Mouse (Mus musculus) ovary, postnatal 10 days (tissue): ENCODE results near the gene Ints1.
"Not testable (repeated sequence)": the region's sequence is repeated elsewhere in the genome, so short reads cannot be mapped to it uniquely, and the experiment has no call there.

Source experiments
- DNase-seq: peaks from one replicate; pipeline ENCODE4 v3.0.0; 2022; ENCODE audit warnings: low spot score

Ints1 gene

GRCm38 (mm10) chr5:139754753-139755152 lies 20.7 kb downstream of the Ints1 start:
- DNase-seq = no peak

DNA sequence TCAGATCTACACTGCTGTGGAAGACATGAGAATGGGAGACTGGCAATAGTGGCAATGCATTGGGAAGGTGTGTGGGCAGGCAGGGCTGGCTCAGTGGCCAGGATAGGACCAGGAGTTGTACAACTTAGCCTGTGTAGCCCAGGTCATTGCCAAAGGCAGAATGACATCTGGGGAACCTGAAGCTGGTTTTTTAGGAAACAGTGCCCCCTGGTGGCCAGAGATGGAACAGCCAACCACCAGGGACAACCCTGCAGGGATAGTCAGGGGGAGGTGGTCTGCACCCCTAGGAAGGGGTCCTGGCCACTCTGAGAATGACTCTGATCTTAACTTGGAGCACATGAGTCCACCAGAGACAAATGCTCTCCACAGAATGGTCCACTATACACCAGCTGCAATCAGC lies 24.9 kb downstream of the Ints1 start:
- DNase-seq = peak; percentile 51

GRCm38 (mm10) chr5:139749413-139750125 lies 25.9 kb downstream of the Ints1 start:
- DNase-seq = no peak

GRCm38 (mm10) chr5:139745771-139746170 lies 29.7 kb downstream of the Ints1 start:
- DNase-seq = no peak

GRCm38 (mm10) chr5:139742640-139743039 lies 32.8 kb downstream of the Ints1 start:
- not testable (repeated sequence) for DNase-seq

DNA sequence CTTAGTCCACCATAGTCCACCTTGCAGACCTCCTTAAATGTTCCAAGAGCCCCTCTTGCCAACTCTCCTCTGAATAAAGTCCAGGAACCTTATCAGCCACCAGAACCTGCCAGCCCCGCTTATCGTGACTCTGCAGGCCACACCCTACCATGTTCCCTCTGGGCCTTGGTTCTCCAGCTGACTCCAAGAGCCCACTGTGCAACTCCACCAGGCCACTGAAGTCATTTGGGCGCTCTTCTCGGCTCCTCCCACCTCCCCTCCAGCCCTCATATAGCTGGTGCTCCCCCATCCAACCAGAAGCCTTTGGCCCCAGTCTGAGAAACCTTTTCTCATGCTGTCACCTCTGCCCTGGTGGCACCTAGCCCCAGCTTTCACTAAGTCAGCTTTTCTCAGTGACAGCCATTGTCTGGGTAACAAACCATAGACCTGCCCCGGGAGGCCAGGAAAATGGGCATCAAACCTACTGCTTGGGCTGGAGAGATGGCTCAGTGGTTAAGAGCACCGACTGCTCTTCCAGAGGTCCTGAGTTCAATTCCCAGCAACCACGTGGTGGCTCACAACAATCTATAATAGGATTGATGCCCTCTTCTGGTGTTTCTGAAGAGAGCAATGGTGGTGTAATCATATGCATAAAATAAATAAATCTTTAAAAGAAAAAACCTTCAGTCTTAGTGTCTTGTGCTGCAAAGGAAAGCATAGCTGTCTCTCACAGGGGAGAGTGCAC lies 36.7 kb downstream of the Ints1 start:
- no peak for DNase-seq

DNA sequence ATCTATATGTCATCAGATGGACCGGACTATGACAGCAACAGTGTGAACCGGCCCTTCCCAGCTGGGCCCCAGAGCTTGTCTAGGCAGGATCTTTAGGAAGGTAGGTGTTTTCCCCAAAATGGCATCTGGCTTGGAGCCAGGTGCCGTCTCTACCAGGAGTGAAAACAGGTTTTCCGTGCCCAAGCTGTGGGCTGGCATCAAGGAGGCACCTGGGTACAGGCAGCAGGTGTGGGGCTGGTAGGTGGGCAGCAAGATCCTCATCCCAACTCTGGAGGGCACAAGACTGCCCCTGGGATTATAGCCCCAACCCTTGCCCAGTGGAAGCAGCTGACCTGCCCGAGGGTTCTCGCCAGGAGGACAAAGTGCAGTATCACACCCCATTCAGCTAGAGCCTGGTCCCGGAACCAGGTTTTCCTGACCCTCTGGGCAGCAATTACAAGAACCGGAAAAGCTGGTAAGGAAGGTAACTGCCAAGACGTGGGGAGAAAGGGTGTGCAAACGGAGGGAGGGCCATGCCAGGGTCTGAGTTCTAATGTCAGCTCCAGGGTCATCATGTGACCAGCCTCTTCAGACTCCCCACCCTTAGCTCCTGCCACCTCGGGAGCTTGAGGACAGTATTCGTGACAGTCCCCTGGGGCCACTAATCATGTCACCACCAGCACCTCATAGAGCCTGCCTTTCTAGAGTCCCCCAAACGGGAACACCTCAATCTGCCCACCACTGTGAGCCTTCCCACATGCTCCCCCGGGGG lies 37.5 kb downstream of the Ints1 start:
- DNase-seq = no peak

- no peak for DNase-seq
Measured at GRCm38 (mm10) chr5:139736504-139736940, 39.0 kb downstream of the Ints1 start.

DNA sequence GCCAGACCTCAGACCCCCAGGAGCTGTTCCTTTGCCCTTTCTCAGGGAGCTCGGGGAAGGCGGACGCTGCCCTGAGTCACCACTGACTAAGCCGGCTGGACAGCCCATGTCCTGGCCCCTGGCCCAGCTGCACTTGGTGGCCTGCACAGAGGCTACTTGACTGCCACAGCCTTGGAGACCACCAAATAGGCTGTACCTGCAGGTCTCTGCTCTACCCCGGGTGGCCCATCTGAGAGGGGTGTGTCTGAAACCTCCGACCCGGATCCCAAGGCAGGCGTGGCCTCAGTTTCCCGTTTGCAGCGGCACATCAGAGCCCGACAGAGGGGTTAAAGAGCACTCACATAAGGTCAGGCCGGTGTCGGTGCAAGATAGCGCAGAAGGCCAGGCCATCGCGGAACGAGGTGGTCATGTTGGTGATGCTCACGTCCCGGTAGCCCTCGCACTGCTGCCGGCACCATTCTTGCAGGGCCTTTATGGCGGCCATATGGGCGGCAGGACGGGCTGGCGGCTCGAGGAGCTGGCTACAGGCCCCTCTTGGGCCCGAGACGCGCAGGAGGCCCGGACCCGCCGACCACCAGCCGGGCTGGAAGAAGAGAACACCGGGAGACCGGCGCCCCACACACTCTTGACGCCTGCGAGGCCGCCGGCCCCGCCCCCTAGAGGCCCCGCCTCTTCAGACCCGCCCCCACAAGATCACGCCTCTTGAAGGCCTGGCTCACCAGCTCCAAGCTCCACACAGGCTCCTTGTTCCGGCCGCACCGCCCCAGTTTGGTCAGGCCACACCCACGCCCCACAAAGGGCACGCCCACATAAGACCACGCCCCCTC lies 39.6 kb downstream of the Ints1 start, which contains the start of gene Micall2:
TSS of gene Micall2 (minus strand) at position 660 of the 827 bp plus-strand sequence.
- peak; percentile 73 for DNase-seq

- DNase-seq = no peak
Measured at GRCm38 (mm10) chr5:139734746-139735145, 40.7 kb downstream of the Ints1 start.

DNA sequence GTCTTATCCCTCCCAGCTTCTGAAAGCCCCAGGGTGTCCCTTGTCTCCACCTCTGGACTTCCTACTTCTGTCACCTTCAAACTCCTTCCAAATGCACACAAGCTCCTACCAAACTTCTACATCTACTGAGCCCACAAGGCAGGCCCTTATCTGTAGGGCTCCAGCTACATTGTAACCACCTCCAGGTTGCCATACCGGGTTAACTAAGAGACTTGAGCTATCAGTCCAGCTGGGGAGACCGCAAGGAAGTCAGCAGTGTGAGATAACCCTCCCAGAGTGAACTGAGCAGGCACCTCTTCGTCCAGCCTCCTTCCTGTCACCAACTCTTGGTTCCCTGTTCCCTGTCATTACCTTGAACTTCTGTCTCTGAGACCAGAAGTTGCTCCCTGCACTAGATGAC lies 41.5 kb downstream of the Ints1 start:
- no peak for DNase-seq

- no peak for DNase-seq
Measured at GRCm38 (mm10) chr5:139732634-139733107, 42.8 kb downstream of the Ints1 start.

- DNase-seq = no peak
Measured at GRCm38 (mm10) chr5:139730712-139731486, 44.6 kb downstream of the Ints1 start.

DNA sequence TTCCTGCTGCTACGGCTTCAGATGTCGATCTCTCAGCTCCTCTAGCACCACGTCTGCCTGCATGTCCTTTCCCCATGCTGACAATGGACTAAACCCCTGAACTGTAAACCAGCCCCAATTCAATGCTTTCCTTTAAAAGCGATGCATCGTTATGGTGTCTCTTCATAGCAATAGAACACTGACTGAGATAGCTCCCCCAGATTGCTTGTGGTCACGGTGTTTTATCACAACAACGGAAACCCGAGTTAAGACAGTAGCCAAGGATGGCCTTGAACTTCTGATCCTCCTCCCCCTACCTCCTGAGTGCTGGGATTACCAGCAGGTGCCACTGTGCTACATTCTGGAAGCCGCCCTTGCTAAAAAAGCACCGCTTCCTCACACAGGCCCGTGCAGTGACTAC lies 48.2 kb downstream of the Ints1 start:
- no peak for DNase-seq

- no peak for DNase-seq
Measured at GRCm38 (mm10) chr5:139726186-139726585, 49.3 kb downstream of the Ints1 start.

DNA sequence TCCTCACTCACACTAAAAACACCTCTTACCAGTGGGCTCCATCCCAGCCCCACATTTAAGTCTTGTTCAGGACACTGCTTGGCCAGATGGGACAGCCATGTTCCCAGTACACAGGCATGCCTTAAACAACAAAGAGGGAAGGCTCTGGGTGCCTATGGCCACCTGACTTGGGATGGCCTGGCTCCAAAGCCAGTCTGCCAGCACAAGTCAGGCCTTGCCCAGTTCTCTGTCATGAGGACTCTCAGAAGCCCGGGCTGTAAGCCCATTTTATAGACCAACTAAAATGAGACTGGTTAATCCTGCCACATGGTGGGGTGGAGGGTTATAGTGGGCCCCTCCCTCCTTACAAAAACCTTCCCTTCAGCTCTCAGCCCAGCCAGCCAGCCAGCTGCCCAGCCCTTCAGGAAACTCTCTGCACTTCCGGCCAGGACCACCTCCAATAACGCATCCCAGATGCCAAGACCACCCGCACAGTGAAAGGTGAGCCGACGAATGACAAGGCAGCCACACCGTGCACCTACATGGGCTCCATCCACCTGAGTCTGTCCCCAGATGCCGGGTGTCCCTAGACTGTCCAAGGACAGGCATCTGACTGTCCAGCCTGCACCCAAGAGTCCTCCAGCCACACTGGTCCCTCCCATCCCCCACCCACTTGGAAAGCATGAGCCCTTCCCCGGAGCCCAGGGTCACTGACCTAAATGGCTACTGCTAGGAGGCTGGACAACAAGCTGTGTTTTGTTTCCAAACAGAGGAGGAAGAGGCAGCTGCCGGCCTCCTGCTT lies 50.9 kb downstream of the Ints1 start:
- no peak for DNase-seq

DNA sequence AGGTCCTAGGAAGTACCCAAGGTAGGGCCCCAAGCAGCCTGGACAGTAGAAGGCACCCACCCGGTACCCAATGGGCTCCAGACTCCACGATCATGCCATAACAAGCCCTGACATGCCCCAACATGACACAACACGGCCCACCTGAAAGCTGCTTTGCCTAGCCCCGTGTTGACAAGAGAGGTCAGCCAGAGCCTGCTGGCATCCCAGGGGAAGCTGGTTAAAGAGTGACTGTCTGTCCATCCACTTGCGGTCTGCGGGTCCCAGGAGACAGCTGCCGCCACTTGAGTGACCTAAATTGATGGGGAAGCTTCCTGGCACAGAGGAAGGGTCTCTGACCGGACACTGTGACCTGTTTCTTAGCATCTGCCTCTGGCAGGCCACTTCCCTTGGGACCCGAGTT lies 52.4 kb downstream of the Ints1 start:
- no peak for DNase-seq

DNA sequence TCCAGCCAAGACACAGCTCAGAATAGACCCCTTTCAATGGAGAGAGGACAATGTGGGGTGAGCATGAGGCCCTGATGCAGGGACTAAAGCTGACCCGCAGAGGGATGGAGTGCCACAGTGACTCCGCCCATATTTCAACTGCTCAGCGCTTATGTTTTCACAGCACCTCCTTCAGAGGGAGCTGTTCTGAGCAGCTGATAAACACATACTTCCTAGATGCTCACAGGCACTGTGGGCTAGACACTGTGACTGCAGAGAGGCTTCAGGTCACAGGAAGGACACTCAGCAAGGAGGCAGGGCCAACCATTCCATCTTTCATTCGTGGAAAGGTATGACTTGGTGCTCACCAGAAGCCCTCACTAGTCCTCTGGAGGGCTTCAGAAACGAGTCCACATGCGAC lies 52.8 kb downstream of the Ints1 start:
- no peak for DNase-seq

GRCm38 (mm10) chr5:139718949-139719348 lies 56.5 kb downstream of the Ints1 start:
- no peak for DNase-seq

DNA sequence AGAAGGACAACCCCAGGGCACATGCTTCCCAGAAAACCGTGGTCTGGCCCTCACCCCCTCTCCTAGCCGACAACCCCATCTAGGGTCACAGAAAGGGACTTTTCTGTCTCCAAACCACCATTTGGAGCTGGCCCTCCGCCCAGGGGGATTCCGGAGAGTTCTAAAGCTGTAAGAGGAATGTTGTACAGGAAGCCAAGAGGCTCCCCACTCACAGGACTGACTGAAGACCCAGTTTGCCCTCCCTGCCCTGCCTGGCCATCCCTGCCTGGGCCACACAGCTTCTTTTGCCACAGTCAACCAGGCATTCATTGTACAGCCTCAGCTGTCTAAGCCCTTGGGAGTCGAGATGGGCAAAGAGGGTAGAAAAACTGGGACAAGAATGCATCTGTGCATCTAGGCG lies 56.9 kb downstream of the Ints1 start:
- DNase-seq = no peak
